Mouse (Mus musculus) ES-E14 (cell line): ENCODE measurements at regions not wholly inside any gene's neighbourhood (a gene's known extent, or its start where the extent isn't known, plus 50 kb on each side); places are given as distances from the start of the nearest gene placed in this dataset.

Experiments used
- DNase-seq: peaks from one replicate; pipeline ENCODE4 v3.0.0-alpha.2; 2013; ENCODE audit warnings: low read depth, low spot score
- H3K27ac ChIP-seq: 2 replicates; pipeline ENCODE4 v1.5.1; 2012; ENCODE audit warnings: low read depth, mild to moderate bottlenecking, low read length, moderate library complexity, mixed read lengths; ENCODE audit not compliant: poor library complexity, insufficient read depth, severe bottlenecking
- H3K36me3 ChIP-seq: 2 replicates; pipeline ENCODE4 v1.6.1; 2012; ENCODE audit warnings: mild to moderate bottlenecking, low read length, moderate library complexity, mixed read lengths; ENCODE audit not compliant: control insufficient read depth, poor library complexity, insufficient read depth, severe bottlenecking
- H3K4me1 ChIP-seq, 2 experiments: fragments of 150-350 bp in 1 of 2; sonication (generic) in 1 of 2; 2 replicates each; pipeline ENCODE4 v1.6.1; 2012; ENCODE audit warnings: low read length in 2 of 2, mild to moderate bottlenecking in 1 of 2, mixed read lengths in 1 of 2; ENCODE audit not compliant: control insufficient read depth in 2 of 2, insufficient read depth in 2 of 2, poor library complexity in 1 of 2
- H3K4me3 ChIP-seq, 2 experiments: fragments of 150-350 bp in 1 of 2; sonication (generic) in 1 of 2; 2 replicates each; pipeline ENCODE4 v1.5.1; 2012; ENCODE audit warnings: low read length in 2 of 2, low read depth in 1 of 2, mild to moderate bottlenecking in 1 of 2, mixed read lengths in 1 of 2; ENCODE audit not compliant: insufficient read depth in 1 of 2, poor library complexity in 1 of 2, severe bottlenecking in 1 of 2
- H3K9ac ChIP-seq: 2 replicates; pipeline ENCODE4 v1.6.1; 2012; ENCODE audit warnings: low read depth, mild to moderate bottlenecking, low read length, mixed read lengths; ENCODE audit not compliant: poor library complexity, insufficient read depth, severe bottlenecking
- H3K9me3 ChIP-seq: fragments of 150-350 bp; sonication (generic); 2 replicates; pipeline ENCODE4 v1.6.1; 2012; ENCODE audit warnings: low read depth, mild to moderate bottlenecking, low read length; ENCODE audit not compliant: control insufficient read depth, insufficient read depth
- CHD2 ChIP-seq: IDR thresholded peaks from 2 replicates; pipeline ENCODE4 v1.6.1; 2014; ENCODE audit warnings: mild to moderate bottlenecking, low read depth, low read length, inconsistent platforms
- HCFC1 ChIP-seq: IDR thresholded peaks from 2 replicates; pipeline ENCODE4 v1.6.1; 2012; ENCODE audit warnings: low read length, inconsistent platforms, borderline replicate concordance; ENCODE audit not compliant: insufficient read depth
- MAFK ChIP-seq: IDR thresholded peaks from 2 replicates; pipeline ENCODE4 v1.6.1; 2014; ENCODE audit warnings: mild to moderate bottlenecking, low read depth, low read length, inconsistent platforms; ENCODE audit not compliant: insufficient read depth
- ZC3H11A ChIP-seq: IDR thresholded peaks from 2 replicates; pipeline ENCODE4 v1.6.1; 2012; ENCODE audit warnings: low read depth, mild to moderate bottlenecking, inconsistent platforms, low read length, borderline replicate concordance
- ZNF384 ChIP-seq: IDR thresholded peaks from 2 replicates; pipeline ENCODE4 v1.6.1; 2012; ENCODE audit warnings: low read depth, low read length, inconsistent platforms
- in situ Hi-C, 2 experiments: fragments of 600-800 bp; cut with MboI; formaldehyde crosslinking; loops; one replicate each; pipeline ENCODE4 v1.15.1; 2025; ENCODE audit warnings: low sequenced_read_pairs in 2 of 2, inconsistent platforms in 1 of 2; ENCODE audit not compliant: unreplicated experiment in 2 of 2

- no peak overlapping the region for H3K4me3 ChIP-seq
- no peak overlapping the region for H3K27ac ChIP-seq
- in situ Hi-C loops, result no loop called here
- no peak for DNase-seq
- H3K4me1 ChIP-seq, result no peaks in the 10 kb centered on the region
- H3K9ac ChIP-seq, result no peak overlapping the region
- no peaks in the 10 kb centered on the region for H3K9me3 ChIP-seq
- no peak for TF ChIP-seq HCFC1
- no peak for TF ChIP-seq CHD2
- no peak for TF ChIP-seq MAFK
- no peak for TF ChIP-seq ZC3H11A
- no peak for TF ChIP-seq ZNF384
- no peaks in the 10 kb centered on the region for H3K36me3 ChIP-seq
These were observed 322.1 kb downstream of the Qdpr start for GRCm38 (mm10) chr5:45127971-45128370.

DNA sequence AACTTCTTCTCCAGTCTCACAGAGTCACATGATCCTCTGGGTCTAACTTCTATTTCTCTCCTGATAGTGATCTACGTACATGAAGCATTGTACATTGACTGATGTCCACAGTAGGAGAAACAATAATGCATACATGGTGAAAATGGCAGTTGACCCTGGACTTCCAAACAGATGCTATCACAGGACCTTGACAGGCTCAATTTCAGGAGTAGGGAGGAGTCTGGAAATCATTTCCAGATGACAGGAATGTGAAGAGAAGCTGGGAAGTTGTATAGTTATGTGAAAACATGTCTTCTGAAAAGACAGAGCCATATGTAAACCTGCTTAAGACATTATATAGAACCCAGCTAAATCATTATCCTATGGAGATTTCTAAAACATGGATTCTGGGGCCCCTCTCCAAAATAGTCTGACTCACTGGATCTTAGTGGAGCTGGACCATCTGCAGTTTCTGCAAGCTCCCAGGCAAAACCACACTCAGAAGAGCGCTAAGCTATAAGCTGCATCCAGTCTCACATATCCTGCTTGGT lies 322.3 kb upstream of the Ldb2 start:
- in situ Hi-C loops, result no loop called here

GRCm38 (mm10) chr5:45119757-45120156 lies 320.3 kb upstream of the Ldb2 start:
- no peaks in the 10 kb centered on the region for H3K9me3 ChIP-seq
- DNase-seq, result no peak
- no peak for TF ChIP-seq HCFC1
- no peak for TF ChIP-seq CHD2
- no peak for TF ChIP-seq ZC3H11A
- TF ChIP-seq MAFK, result no peak
- TF ChIP-seq ZNF384, result no peak
- no peaks in the 10 kb centered on the region for H3K4me1 ChIP-seq
- H3K36me3 ChIP-seq, result no peaks in the 10 kb centered on the region
- H3K4me3 ChIP-seq, result no peak overlapping the region
- in situ Hi-C loops, result no loop called here
- no peak overlapping the region for H3K27ac ChIP-seq
- H3K9ac ChIP-seq, result no peak overlapping the region

More for the DNA sequence above, 322.3 kb upstream of the Ldb2 start:
- H3K36me3 ChIP-seq, result no peaks in the 10 kb centered on the region
- H3K9ac ChIP-seq, result no peak overlapping the region
- no peak for TF ChIP-seq HCFC1
- TF ChIP-seq CHD2, result no peak
- TF ChIP-seq MAFK, result no peak
- no peak for TF ChIP-seq ZC3H11A
- no peaks in the 10 kb centered on the region for H3K9me3 ChIP-seq
- H3K4me3 ChIP-seq, result no peak overlapping the region
- no peaks in the 10 kb centered on the region for H3K4me1 ChIP-seq
- DNase-seq, result no peak
- no peak overlapping the region for H3K27ac ChIP-seq

DNA sequence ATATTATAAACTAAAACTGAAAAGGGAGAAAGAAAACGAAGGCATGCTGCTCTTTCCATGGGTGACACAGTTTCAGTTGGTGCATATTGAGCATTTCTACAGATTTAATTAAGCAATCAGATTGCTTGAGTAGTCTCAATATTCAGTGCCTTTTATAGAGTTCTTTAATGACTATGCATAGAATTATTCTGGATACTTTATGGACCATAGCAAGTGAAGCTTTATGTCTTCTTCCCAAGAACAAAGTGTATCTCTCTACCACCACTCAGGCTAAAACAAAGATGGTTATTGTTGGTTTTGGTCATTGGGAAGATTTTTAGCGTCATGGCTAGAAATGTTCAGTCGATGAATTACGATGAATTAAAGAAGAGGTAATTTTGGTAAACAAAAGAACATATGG lies 311.8 kb upstream of the Ldb2 start:
- no peak overlapping the region for H3K27ac ChIP-seq
- TF ChIP-seq ZNF384 (no peak), MAFK (no peak), CHD2 (no peak), HCFC1 (no peak), ZC3H11A (no peak)
- H3K36me3 ChIP-seq, result no peaks in the 10 kb centered on the region
- DNase-seq, result no peak
- H3K9me3 ChIP-seq, result no peaks in the 10 kb centered on the region
- H3K9ac ChIP-seq, result no peak overlapping the region
- H3K4me1 ChIP-seq, result no peaks in the 10 kb centered on the region
- H3K4me3 ChIP-seq, result no peak overlapping the region
- in situ Hi-C loops, result no loop called here

- no peak for DNase-seq
- Histone ChIP-seq H3K27ac (no peak overlapping the region), H3K4me1 (no peaks in the 10 kb centered on the region), H3K9me3 (no peaks in the 10 kb centered on the region), H3K36me3 (no peaks in the 10 kb centered on the region), H3K4me3 (no peak overlapping the region), H3K9ac (no peak overlapping the region)
- in situ Hi-C loops, result no loop called here
- TF ChIP-seq ZNF384 (no peak), HCFC1 (no peak), CHD2 (no peak), ZC3H11A (no peak), MAFK (no peak)
These were observed 311.3 kb upstream of the Ldb2 start for GRCm38 (mm10) chr5:45110797-45111196.
